Mouse (Mus musculus) liver (tissue): ENCODE measurements around the gene Card10.
A peak's percentile ranks its signal among the peaks of the same experiment; 100 is the strongest.

ENCODE experiments used
- DNase-seq: peaks from one replicate; pipeline ENCODE4 v3.0.0-alpha.2; 2020; ENCODE audit warnings: mixed read lengths

The Card10 gene

GRCm38 (mm10) chr15:78834233-78835005 is 31.6 kb upstream of the Card10 start:
- no peak for DNase-seq

DNA sequence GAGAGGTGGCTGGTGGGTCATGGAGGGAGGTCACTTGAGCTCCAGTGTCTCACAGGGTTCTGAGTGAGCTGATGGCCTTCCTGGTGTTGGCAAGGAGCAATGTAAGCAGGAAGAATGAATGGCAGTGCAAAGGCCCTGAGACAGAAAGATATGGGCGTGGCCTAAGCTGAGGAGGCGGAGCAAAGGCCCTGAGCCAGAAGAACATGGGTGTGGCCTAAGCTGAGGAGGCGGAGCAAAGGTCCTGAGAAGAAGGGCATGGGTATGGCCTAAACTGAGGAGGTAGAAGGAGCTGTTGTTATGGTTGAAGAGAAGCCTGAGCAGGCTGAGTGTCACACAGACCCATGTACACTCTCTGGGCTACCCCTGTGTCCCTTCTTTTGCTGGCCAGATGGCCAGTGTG is 30.7 kb upstream of the Card10 start:
- peak; percentile 59 for DNase-seq

- no peak for DNase-seq
These were observed 29.9 kb upstream of the Card10 start for GRCm38 (mm10) chr15:78832701-78833123.

GRCm38 (mm10) chr15:78831720-78832657 is 29.1 kb upstream of the Card10 start:
- peak; percentile 62 for DNase-seq

- DNase-seq, result no peak
These were observed 28.2 kb upstream of the Card10 start for GRCm38 (mm10) chr15:78830742-78831719.

- no peak for DNase-seq
These were observed 26.8 kb upstream of the Card10 start for GRCm38 (mm10) chr15:78829636-78830035.

GRCm38 (mm10) chr15:78828315-78828714 is 25.5 kb upstream of the Card10 start:
- DNase-seq, result no peak

GRCm38 (mm10) chr15:78826213-78827204 is 23.7 kb upstream of the Card10 start:
- peak; percentile 73 for DNase-seq

DNA sequence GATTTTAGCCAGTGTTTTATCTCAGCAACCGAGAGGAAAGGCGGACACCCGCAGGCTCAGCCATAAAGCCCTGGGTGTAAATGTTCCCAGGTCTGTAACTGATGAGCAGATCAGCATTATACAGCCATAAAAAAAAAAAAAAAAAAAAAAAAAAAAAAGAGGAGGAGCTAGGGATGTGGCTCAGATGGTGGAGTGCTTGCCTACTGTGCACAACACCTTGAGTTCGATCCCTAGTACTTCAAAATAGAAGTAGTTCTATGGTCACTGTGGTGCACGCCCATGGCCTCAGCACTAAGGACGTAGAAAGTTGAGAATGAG is 13.2 kb upstream of the Card10 start:
- no peak for DNase-seq

DNA sequence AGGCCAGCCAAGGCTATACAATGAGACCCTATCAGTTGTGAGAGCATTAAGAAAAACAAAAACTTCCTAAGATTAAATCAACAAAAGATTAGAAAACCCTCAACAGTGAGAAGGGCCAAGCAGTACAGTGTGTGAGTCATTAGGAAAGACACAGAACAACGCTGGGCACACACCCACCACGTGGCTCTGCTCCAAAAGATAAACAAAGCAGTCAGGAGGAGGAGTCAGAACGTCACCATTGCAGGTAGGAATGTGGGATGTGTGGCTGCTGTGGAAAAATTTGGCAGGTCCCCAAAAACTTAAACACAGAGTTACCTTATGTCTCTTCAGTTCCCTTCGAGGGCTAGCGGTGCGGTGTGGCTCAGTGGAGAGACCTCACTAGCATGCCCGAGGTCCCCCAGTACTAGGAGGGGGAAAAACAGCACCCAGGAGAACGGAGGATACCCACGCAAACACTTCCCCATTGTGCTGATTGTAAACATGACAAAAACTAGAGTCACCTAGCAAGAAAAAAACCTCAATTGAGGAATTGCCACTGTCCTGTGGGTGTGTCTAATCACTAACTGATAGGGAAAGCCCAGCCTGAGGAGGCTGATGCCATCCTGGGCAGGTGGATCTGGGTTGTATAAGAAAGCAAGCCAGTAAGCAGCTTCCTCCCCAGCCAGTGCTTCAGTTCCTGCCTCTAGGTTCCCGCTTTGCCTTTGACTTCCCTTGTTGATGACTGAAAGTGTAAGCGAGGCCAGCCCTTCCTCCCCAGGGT is 12.7 kb upstream of the Card10 start:
- no peak for DNase-seq

DNA sequence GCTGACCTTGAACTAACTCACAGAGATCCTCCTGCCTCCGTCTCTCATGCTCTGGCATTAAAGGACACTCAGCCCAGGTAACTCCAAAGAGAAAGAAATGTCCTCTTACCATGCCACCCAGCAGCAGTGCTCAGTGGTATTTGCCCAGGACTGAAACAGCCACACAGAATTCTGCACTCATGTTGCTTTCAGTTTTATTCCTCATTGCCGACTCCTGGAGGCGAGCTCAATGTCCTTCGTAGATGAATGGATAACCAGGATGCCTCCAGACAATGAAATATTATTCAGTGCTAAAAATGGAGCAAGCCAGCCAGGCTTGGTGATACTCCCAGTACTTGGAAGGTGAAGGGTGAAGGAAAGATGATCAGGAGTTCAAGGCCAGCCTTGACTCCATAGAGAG is 10.8 kb upstream of the Card10 start:
- DNase-seq, result no peak

- DNase-seq, result no peak
These were observed 7.3 kb upstream of the Card10 start for GRCm38 (mm10) chr15:78810146-78810545.

- DNase-seq, result no peak
These were observed 6.9 kb upstream of the Card10 start for GRCm38 (mm10) chr15:78809739-78810138.

GRCm38 (mm10) chr15:78808980-78809379 is 6.1 kb upstream of the Card10 start:
- no peak for DNase-seq

GRCm38 (mm10) chr15:78807141-78807540 is 4.3 kb upstream of the Card10 start:
- DNase-seq, result no peak

- DNase-seq, result no peak
These were observed 3.8 kb upstream of the Card10 start for GRCm38 (mm10) chr15:78806614-78807013.

GRCm38 (mm10) chr15:78805351-78805750 is 2.5 kb upstream of the Card10 start:
- no peak for DNase-seq

- no peak for DNase-seq
These were observed 1.5 kb upstream of the Card10 start for GRCm38 (mm10) chr15:78804326-78804725.

DNA sequence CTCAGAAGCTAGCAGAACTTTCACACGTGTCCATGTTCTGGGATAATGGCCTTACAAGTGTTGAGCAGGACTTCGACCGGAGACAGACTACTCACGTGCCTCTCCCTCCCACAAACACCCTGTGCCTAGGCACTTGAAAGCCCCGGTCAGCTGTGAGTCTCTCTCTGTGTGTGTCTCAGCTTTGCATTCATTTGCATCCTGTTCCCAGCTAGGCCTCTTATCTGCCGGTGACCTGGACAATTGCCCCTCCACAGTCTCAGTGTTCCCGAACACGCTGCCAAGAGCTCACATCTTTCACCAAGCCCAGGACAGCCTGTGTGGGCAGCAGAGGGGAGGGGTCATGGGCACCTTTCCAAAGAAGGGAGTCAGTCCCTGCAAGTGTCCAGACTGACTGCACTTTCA is 658 bp upstream of the Card10 start:
- DNase-seq, result no peak

DNA sequence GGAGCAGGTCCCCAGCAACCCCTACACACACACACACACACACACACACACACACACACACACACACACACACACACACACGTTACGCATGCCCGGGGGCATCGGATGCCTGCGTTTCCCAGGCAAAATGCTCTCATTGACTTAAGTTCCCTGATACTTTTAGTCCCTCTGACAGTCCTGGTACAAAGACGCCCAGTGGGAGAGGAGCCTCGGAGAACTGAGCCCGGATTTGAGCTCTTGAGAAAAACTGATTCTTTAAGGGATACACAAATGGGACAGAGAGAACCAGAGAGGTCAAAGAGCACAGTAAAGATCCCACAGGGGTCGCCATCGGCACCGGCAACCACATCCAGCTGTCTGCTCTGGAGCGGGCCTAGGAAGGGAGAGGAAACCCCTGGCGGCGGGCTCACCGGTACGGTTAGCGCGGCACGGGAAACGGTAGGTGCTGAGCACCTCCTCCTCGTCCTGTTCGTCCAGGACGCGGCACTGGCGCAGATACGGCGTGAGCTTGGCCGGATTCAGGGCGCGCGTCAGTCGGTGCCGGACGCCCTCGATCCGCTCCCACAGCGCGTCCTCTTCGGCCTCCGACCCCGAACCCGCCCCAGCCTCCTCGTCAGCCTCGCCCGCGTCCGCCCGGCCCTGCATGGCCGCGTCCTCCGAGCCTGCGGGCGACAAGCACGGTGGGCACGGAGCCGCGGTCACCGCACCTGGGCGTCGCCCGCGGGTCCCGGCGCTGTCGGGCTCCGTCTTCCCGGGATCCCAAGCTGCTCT is 686 bp downstream of the Card10 start:
- no peak for DNase-seq
